Comparison of ENCODE assay signal across 8 mouse cellular contexts in the genomic region with DNA sequence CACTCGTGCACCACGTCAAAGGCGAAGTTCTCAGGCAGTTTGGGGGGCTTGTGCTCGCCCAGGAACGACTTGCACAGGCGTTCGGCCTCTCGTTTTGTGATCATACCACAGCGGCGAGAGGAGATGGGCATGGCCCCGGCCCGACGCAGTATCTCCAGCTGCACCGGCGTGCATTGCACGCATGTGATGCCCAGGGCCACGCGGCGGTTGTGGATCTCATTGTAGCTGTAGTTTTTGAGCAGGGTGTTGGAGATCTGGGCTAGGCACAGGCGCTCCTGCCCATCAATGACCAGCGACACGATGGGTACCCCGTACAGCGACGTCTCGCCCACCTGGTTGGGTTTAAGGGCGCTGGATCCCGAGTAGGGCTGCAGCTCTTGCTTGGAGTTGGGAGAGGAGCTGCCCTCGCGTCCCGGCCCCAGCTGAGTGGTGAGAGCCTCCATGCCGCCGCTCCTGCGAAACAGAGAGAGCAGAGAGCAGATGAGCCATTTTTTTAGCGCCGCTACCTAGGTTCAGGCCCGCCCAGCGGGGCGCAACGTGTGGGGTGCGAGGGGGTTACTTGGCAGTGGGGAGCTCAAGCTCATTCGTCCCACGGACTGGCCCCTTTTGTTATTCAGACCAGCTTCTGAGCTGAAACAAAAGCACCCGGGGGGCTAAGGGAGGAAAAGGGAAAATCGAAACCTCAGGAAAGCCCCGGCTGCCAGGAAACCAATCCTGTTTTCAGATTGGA. TPM values are rescaled to one million over a fixed set of nuclear protein-coding genes. Genes with fewer than 3 reads are reported as not detected.
DNase-seq lines count a peak whose midpoint lies in the region; ATAC-seq lines count a peak whose summit lies in the region.

No protein-coding gene starts in this region.

- DNase-seq in kidney, postnatal 25 days = no peak
- DNase-seq in hindbrain, embryonic 14.5 days (ENCODE audit: low spot score) = peak; percentile 30
- DNase-seq in spleen, adult 18-20 months = no peak
- DNase-seq in adrenal gland, postnatal 25 days = no peak

- 1% methylated on average over 46 of the region's 46 CpGs for WGBS in kidney, embryonic 14.5 days
- under 1% methylated on average over 46 of the region's 46 CpGs for WGBS in embryonic facial prominence, embryonic 12.5 days
- 1% methylated on average over 46 of the region's 46 CpGs for WGBS in hindbrain, embryonic 14.5 days
- WGBS in midbrain, embryonic 13.5 days = under 1% methylated on average over 46 of the region's 46 CpGs

- no peak for ATAC-seq in kidney, embryonic 14.5 days (ENCODE audit: low FRiP score, low TSS enrichment)
- ATAC-seq in embryonic facial prominence, embryonic 12.5 days (ENCODE audit: insufficient number of reproducible peaks, insufficient read depth, low FRiP score, low TSS enrichment) = no peak
- no peak for ATAC-seq in hindbrain, embryonic 14.5 days (ENCODE audit: low FRiP score)
- ATAC-seq in midbrain, embryonic 13.5 days = no peak
- no peak for ATAC-seq in CD4-positive, CD25-positive, alpha-beta regulatory T cell, adult 4 months

- peaks cover 28% of the 10 kb centered on the region for H3K4me1 ChIP-seq in kidney, embryonic 14.5 days (ENCODE audit: control insufficient read depth, insufficient read depth, low read length)
- peaks cover 51% of the 10 kb centered on the region for H3K4me1 ChIP-seq in embryonic facial prominence, embryonic 12.5 days
- peaks cover 4% of the 10 kb centered on the region; the same call in 1 of the 2 replicates for H3K4me1 ChIP-seq in hindbrain, embryonic 14.5 days (replicated peaks; ENCODE audit: control insufficient read depth, insufficient read depth, low read length)
- peaks cover 81% of the 10 kb centered on the region for H3K4me1 ChIP-seq in midbrain, embryonic 13.5 days (replicated peaks)

- no peak overlapping the region for H3K27ac ChIP-seq in kidney, embryonic 14.5 days (ENCODE audit: low read depth, low read length)
- no peak overlapping the region for H3K27ac ChIP-seq in embryonic facial prominence, embryonic 12.5 days
- H3K27ac ChIP-seq in hindbrain, embryonic 14.5 days = peak overlapping the region; percentile 87
- H3K27ac ChIP-seq in midbrain, embryonic 13.5 days = no peak overlapping the region

- peak overlapping the region; percentile 23 for H3K4me3 ChIP-seq in kidney, embryonic 14.5 days (ENCODE audit: low read length)
- peak overlapping the region; percentile 19 for H3K4me3 ChIP-seq in embryonic facial prominence, embryonic 12.5 days
- H3K4me3 ChIP-seq in hindbrain, embryonic 14.5 days (replicated peaks; ENCODE audit: low read length) = peak overlapping the region; percentile 47
- H3K4me3 ChIP-seq in midbrain, embryonic 13.5 days (replicated peaks) = peak overlapping the region; percentile 43

- H3K9ac ChIP-seq in kidney, embryonic 14.5 days (ENCODE audit: low read depth, low read length) = no peak overlapping the region
- peak overlapping the region; percentile 0; the same call in 1 of the 2 replicates for H3K9ac ChIP-seq in embryonic facial prominence, embryonic 12.5 days
- peak overlapping the region; percentile 68 for H3K9ac ChIP-seq in hindbrain, embryonic 14.5 days
- no peak overlapping the region; the same call in 1 of the 2 replicates for H3K9ac ChIP-seq in midbrain, embryonic 13.5 days (replicated peaks)

- no peaks in the 10 kb centered on the region for H3K9me3 ChIP-seq in kidney, embryonic 14.5 days (ENCODE audit: control insufficient read depth, low read length)
- no peaks in the 10 kb centered on the region for H3K9me3 ChIP-seq in embryonic facial prominence, embryonic 12.5 days
- no peaks in the 10 kb centered on the region for H3K9me3 ChIP-seq in hindbrain, embryonic 14.5 days (ENCODE audit: control insufficient read depth, low read length)
- no peaks in the 10 kb centered on the region for H3K9me3 ChIP-seq in midbrain, embryonic 13.5 days

- peak overlapping the region; percentile 3; the same call in 1 of the 2 replicates for H3K4me2 ChIP-seq in kidney, embryonic 14.5 days (replicated peaks; ENCODE audit: low read depth, low read length)
- H3K4me2 ChIP-seq in embryonic facial prominence, embryonic 12.5 days (replicated peaks) = peak overlapping the region; percentile 23
- peak overlapping the region; percentile 60 for H3K4me2 ChIP-seq in hindbrain, embryonic 14.5 days (replicated peaks)
- H3K4me2 ChIP-seq in midbrain, embryonic 13.5 days (replicated peaks) = peak overlapping the region; percentile 41

- H3K36me3 ChIP-seq in kidney, embryonic 14.5 days (ENCODE audit: control insufficient read depth, insufficient read depth, low read length) = no peaks in the 10 kb centered on the region
- H3K36me3 ChIP-seq in embryonic facial prominence, embryonic 12.5 days = no peaks in the 10 kb centered on the region
- H3K36me3 ChIP-seq in hindbrain, embryonic 14.5 days (replicated peaks; ENCODE audit: control insufficient read depth, insufficient read depth) = no peaks in the 10 kb centered on the region
- no peaks in the 10 kb centered on the region for H3K36me3 ChIP-seq in midbrain, embryonic 13.5 days

- H3K27me3 ChIP-seq in kidney, embryonic 14.5 days (ENCODE audit: control insufficient read depth, insufficient read depth, low read length) = peaks cover 99% of the 10 kb centered on the region
- H3K27me3 ChIP-seq in embryonic facial prominence, embryonic 12.5 days = peaks cover 100% of the 10 kb centered on the region
- peaks cover 96% of the 10 kb centered on the region for H3K27me3 ChIP-seq in hindbrain, embryonic 14.5 days (ENCODE audit: control insufficient read depth, insufficient read depth, low read length)
- peaks cover 100% of the 10 kb centered on the region for H3K27me3 ChIP-seq in midbrain, embryonic 13.5 days

RNA-seq across cellular contexts. Expression of a gene that starts 2.5 kb away (rescaled TPM):
- not detected in 2 replicates for polyA plus RNA-seq in kidney, embryonic 14.5 days (2014; fragmentation: Nextera tagmentation; extraction: Ambion mirVana)
- 0.24 and 0.35 TPM in 2 replicates for polyA plus RNA-seq in embryonic facial prominence, embryonic 12.5 days (2016; fragmentation: Nextera tagmentation; extraction: Ambion mirVana)
- polyA plus RNA-seq in hindbrain, embryonic 14.5 days (2014; fragmentation: Nextera tagmentation; extraction: Ambion mirVana) = 19.5 and 21.5 TPM in 2 replicates
- 1.7 and 2.0 TPM in 2 replicates for polyA plus RNA-seq in midbrain, embryonic 13.5 days (2015; fragmentation: Nextera tagmentation; extraction: Ambion mirVana)
- not detected for polyA plus RNA-seq in CD4-positive, CD25-positive, alpha-beta regulatory T cell, adult 4 months (2017; shearing (Covaris generic))
- 0.12 TPM in 1 of 2 replicates, not detected in the other for total RNA-seq in adrenal gland, postnatal 25 days (2021)

Comparison
In these comparisons a context has a peak if more than half of its experiments do, and no peak if none do; other contexts are left out.
1. H3K4me2 ChIP-seq: peak in every context shown above with its lines; median percentile 60 in hindbrain, embryonic 14.5 days; 41 in midbrain, embryonic 13.5 days; 23 in embryonic facial prominence, embryonic 12.5 days; 3 in kidney, embryonic 14.5 days.
2. H3K9ac ChIP-seq: peak in embryonic facial prominence, embryonic 12.5 days (single experiment) and hindbrain, embryonic 14.5 days (single experiment); none in kidney, embryonic 14.5 days (single experiment) and midbrain, embryonic 13.5 days (single experiment).
3. Peak in every context shown above with its lines, with median percentiles within 50 percentile points of each other: H3K4me3 ChIP-seq.